Mouse (Mus musculus): Measurements from ENCODE around the gene Col6a1. TPM values are rescaled to one million over a fixed set of nuclear protein-coding genes. Genes with fewer than 3 reads are reported as not detected.

The Col6a1 gene
- total RNA-seq, 1 experiment from 2014 or later: not detected

DNA sequence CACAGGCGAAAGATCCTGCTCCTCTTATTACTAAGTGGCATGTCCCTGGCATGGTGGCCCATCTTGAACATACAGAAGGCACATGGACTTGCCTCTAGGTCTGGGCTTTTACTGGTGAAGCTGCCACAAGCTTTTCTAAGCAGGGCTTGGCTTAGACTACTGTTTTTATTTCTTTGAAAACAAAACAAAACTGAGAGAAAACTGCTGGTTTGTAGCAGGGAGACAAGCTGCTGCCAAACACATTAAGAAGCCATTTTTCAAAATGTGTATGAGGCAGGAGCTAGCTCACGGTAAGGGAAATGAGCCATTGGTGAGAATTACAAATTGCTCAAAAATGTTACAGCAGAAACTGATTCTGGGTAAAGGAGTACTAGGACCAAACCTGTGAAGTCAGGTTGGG is 24.5 kb downstream of the Col6a1 start:
- no peak for ATAC-seq (replicated peaks in 1 of 2; ENCODE audit: insufficient read depth in 1 of 2, low FRiP score in 2 of 2, low TSS enrichment in 1 of 2, low read depth in 1 of 2, poor library complexity in 2 of 2, severe bottlenecking in 2 of 2)

DNA sequence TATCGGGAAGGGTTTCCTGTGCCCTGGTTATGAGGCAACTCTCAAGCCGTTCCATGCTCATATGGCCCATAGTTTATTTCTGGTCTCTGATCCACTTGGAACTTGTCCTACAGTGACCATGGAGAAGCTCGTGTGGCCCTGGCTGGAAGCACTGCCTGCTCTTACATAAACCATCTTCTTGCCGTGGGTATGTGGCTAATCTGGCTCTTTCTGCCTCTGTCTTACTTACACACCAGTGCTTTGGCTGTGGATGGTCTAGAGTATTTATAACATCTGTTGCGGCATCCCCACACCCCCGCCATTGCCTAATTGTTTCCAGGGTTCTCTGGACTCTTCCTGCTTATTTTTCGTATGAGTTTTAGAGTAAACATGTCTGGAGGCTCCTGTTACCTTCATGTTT is 26.2 kb downstream of the Col6a1 start:
- ATAC-seq (replicated peaks in 1 of 2; ENCODE audit: insufficient read depth in 1 of 2, low FRiP score in 2 of 2, low TSS enrichment in 1 of 2, low read depth in 1 of 2, poor library complexity in 2 of 2, severe bottlenecking in 2 of 2): no peak

DNA sequence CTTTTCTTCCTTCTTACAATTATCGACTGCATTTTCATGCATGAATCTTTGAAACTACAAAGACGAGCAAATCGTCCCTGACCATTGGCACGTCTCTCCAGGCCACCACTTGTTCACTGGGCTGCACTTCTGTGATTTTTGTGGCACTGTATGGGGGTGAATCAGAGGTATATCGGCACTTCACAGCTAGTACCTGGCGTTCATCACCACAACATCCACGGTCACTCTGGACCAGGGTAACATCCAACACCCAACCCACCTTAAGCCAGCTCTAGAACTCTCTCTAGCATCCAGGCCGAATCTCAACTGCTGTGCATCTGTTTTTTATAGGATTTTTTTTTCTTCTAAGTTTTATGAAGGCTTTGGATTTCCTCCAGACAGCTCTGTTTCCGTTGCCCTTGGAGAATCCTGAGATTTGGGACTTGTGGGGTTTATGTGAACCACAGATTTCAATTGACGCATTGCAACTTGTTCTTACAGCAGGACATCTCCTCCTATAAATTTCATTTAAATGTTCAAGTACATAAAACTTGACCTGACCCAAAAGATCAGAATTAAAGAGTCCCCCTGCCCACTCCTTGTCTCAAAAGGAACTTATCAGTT is 30.6 kb downstream of the Col6a1 start:
- ATAC-seq (replicated peaks in 1 of 2; ENCODE audit: insufficient read depth in 1 of 2, low FRiP score in 2 of 2, low TSS enrichment in 1 of 2, low read depth in 1 of 2, poor library complexity in 2 of 2, severe bottlenecking in 2 of 2): no peak

DNA sequence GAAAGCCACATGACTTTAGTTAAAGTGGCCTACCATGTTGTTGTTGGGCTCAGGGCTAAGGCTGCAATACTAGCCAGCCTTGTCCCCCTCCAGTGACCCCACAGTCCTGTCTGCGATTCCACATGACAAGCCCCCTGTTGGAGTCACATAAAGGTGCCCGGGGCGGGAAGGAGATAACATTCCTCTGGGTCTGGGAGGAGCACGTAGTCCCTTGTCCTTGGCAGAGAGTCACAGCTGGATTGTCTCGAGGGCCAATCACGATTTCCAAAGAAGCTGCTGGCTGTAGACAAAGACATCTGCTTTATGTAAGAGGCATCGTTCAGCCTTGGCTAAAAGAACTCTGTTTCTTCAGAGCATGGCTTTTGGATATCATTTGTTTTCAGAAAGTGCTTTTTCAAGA is 31.2 kb downstream of the Col6a1 start:
- ATAC-seq (replicated peaks in 1 of 2; ENCODE audit: insufficient read depth in 1 of 2, low FRiP score in 2 of 2, low TSS enrichment in 1 of 2, low read depth in 1 of 2, poor library complexity in 2 of 2, severe bottlenecking in 2 of 2): no peak

DNA sequence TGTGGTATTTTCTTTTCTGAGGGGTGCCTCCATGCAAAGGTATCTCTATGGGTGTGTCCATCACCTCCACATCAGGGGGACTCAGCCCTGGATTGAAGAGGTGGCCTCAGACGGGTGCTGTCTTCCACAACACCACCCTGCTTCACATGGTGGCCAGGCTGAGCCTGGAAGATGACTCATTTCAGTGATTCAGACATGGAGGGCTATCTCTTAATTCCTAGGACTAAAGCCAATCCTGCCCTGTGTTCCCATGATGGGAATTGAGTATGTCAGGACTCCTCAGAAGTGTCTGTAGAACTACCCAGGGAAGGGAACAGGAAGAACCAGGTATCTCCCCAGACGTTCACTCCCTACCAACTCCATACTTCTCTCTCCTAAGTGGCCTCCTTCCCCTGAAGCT is 32.5 kb downstream of the Col6a1 start:
- no peak for ATAC-seq (replicated peaks in 1 of 2; ENCODE audit: insufficient read depth in 1 of 2, low FRiP score in 2 of 2, low TSS enrichment in 1 of 2, low read depth in 1 of 2, poor library complexity in 2 of 2, severe bottlenecking in 2 of 2)

DNA sequence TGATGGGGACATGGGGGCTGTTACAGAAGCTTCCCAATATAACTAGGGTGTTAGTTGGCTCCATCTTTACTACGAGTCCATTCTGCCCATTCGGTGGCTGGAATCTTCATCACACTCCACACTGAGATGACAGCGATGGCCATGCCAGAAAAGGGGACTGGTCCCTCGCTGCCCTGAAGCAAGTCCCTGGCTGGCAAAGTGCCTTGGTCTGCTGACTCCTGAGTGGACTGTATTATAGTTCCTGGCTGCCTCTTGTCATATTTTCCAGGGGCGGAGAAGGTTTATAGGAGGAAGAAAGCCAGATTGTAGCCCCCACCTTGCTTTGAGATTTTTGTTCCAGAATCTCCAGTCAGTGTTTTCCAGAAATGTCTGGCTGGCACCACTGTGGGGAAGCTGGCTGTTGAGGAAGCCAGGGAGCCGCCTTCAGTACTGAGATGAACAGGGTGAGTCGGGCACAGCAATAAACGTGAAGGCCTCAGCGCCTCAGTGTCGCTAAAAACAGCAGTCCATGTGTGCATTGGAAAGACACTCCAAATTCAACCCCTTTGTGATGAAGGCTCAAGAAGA is 40.4 kb downstream of the Col6a1 start:
- ATAC-seq (replicated peaks in 1 of 2; ENCODE audit: insufficient read depth in 1 of 2, low FRiP score in 2 of 2, low TSS enrichment in 1 of 2, low read depth in 1 of 2, poor library complexity in 2 of 2, severe bottlenecking in 2 of 2): no peak

DNA sequence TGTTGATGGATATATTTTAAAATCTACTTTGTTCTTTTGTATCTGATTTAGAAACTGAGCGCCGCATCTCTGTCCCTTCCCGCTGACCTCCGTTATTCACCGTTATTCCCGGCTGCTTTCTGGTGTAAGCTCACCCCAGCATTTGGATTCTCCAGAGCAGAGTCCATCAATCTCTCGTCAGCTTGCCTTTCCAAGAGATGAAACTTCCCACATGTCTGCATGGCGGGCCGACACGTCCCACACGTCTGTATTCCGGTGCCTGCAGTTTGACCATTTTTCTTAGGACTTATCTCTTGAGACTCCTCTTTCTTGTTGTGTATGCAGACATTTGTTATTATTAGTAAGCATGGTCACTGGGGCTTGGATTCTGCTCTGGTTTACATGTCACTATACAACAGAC is 42.0 kb downstream of the Col6a1 start:
- no peak for ATAC-seq (replicated peaks in 1 of 2; ENCODE audit: insufficient read depth in 1 of 2, low FRiP score in 2 of 2, low TSS enrichment in 1 of 2, low read depth in 1 of 2, poor library complexity in 2 of 2, severe bottlenecking in 2 of 2)

DNA sequence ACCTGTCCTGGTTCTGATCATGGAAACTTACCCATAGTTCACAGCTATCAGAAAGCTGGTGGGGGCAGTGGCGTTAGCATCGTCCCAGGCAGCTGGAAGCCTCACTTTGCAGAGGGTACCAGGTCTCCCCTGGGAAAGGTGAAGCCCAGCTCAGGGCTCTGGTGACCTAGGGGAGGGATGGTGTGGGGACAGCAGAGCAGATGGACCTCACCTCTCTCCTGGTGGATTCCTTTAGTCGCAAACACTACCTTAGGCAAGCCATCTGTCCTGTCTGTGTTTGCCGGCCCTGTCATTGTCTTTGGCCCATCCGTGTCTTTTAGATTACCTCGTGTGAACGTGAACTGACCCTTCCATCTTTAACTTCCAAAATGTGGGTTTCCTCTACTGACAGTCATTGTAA is 42.5 kb downstream of the Col6a1 start:
- ATAC-seq (replicated peaks in 1 of 2; ENCODE audit: insufficient read depth in 1 of 2, low FRiP score in 2 of 2, low TSS enrichment in 1 of 2, low read depth in 1 of 2, poor library complexity in 2 of 2, severe bottlenecking in 2 of 2): no peak

DNA sequence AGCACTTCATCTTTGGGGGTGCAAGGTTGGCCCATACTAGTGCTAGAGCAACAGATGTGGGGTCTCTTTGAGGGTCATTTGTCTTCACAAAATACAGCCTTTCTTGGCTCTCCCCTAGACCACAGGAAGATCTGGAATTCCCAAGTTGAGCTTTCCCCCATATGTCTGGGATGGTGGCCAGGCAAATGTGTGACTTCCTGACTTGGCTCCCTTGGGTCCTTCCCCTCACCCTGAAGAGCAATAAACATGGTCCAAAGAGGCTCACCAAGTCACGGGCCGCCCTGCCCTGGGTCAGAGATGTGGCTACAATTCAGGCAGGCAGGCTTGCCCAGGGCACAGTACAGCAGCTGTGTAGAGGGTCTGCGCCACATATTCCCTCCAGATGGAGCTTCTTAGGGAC is 44.1 kb downstream of the Col6a1 start:
- no peak for ATAC-seq (replicated peaks in 1 of 2; ENCODE audit: insufficient read depth in 1 of 2, low FRiP score in 2 of 2, low TSS enrichment in 1 of 2, low read depth in 1 of 2, poor library complexity in 2 of 2, severe bottlenecking in 2 of 2)

DNA sequence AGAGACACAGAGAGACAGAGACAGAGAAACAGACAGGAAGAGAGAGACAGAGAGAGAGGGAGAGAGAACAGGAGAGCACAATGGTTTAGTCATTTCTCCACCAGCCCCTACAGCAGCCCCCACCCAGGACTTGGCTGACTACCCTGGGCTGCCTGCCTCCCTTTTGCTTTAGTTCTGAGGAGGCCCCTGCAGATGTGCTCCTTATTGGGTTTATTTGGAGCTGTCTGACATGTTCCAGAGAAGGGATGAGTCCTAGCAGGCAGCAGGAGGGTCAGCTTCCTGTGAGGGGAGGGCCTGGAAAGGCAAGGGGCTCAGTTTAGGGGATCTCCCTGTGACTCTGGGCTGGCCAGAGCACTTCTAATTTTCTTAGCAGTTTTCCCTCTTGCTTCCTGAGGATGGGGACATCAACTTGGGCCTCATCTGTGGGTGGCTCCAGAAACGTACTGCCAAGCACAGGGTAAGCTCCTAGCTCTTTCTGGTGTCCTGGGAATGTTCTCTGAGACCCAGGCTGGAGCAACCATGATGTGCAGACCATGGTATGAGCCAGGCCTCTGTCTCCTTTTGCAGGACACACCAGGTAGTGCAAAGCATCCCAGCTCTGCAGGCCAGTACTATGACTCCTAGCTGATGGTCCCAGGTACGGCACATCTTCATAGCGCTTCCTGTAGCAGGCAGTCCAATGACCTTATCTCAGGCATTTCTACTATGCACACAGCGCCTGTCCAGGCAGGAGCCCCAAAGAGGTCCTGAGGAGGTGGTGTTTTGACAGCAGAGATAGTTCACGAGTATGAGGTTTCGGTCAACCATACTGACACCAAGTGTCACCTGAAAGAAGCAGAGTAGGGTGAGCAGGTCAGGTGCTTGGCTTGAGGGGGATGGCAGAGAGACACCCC is 45.0 kb downstream of the Col6a1 start:
- ATAC-seq (replicated peaks in 1 of 2; ENCODE audit: insufficient read depth in 1 of 2, low FRiP score in 2 of 2, low TSS enrichment in 1 of 2, low read depth in 1 of 2, poor library complexity in 2 of 2, severe bottlenecking in 2 of 2): no peak

DNA sequence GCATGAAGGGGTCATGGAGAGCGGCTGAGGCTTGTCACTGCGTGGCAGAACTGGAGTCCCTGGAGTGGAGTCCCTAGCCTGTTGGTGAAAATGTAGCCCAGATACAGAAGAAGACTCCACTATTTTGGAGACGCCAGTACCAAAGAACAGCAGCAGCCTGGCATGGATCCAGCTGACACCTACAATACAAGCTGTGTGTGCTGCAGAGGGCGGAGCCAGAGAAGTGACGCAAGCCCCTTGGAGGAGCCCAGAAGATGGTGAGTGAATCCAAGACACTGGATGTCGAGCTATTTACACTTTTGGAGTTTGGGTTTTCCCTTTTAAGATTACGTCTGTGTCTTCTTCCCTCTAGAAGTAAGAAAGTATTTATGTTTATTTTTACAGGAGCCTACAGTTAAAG is 47.8 kb downstream of the Col6a1 start:
- no peak for ATAC-seq (replicated peaks in 1 of 2; ENCODE audit: insufficient read depth in 1 of 2, low FRiP score in 2 of 2, low TSS enrichment in 1 of 2, low read depth in 1 of 2, poor library complexity in 2 of 2, severe bottlenecking in 2 of 2)

DNA sequence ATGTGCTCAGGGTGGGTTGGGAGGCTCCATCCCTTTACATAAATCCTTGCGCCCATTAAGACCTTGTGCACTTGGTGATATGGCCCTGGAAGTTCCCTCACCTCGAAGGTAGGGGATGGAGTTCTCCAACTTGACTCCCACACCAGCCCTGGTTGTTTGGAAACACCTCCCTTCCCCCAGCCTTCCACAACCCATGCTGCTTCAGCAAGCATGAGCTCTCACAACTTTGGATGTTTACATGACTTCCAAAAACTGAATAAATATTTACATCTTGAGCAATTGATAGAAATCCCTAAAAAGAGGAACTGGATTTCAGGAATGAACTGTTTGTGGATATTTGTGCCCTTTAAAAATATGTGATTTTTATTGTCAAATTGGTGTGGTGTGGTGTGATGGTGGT is 50.7 kb downstream of the Col6a1 start:
- no peak for ATAC-seq (replicated peaks in 1 of 2; ENCODE audit: insufficient read depth in 1 of 2, low FRiP score in 2 of 2, low TSS enrichment in 1 of 2, low read depth in 1 of 2, poor library complexity in 2 of 2, severe bottlenecking in 2 of 2)

DNA sequence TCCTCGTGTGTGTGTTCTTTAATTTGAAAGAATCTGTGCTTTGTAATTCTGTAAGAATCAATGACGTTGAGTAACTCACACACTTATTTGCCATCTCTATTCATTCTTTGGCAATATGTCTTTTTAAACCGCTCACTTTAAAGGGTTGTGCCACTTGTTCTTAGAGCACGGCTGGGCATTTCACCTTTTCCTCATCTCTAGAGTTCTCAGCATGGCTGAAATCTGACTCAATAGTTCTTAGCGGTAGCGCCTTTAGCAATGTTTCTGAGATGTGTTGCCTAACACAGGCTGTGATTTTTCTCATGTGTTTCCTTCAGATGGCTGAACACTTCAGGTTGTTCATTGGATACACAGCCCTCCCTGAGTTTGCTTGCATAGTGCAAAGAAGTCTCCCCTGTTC is 51.4 kb downstream of the Col6a1 start:
- ATAC-seq (replicated peaks in 1 of 2; ENCODE audit: insufficient read depth in 1 of 2, low FRiP score in 2 of 2, low TSS enrichment in 1 of 2, low read depth in 1 of 2, poor library complexity in 2 of 2, severe bottlenecking in 2 of 2): no peak

DNA sequence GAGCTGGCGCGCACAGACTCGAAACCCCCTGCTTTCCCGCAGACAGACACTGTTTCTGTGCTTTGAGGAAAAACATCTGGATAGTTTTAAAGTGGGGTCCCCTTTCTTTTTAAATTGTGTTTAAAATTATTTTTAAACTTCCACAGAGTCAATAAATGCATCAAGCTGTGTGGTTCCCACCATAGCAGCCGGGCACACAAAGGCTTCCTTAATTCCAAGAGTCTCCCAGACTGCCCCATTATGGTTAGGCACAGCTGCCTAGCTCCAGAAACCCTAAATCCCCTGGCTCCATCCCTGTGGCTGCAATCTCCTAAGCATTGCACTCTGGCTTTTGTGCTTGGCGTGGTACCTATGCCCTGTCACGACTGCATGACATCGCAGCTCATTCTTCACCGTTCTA is 54.0 kb downstream of the Col6a1 start:
- no peak for ATAC-seq (replicated peaks in 1 of 2; ENCODE audit: insufficient read depth in 1 of 2, low FRiP score in 2 of 2, low TSS enrichment in 1 of 2, low read depth in 1 of 2, poor library complexity in 2 of 2, severe bottlenecking in 2 of 2)

DNA sequence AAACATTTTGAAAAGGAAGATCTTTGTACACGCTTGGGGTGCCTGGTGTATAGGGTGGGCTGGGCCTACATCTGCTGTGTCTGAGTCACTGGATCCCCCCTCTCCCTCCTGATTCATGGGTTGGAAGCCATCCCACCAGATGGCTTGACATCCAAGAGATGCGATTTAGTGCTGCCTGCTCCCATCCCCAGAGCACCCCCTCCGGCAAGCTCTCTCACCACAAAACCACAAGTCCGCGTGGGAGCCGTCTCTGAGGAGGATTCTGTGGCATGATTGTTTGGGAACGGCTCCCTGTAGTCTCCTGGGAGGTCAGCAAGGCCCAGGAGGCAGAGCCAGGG is 57.1 kb downstream of the Col6a1 start:
- no peak for ATAC-seq (replicated peaks in 1 of 2; ENCODE audit: insufficient read depth in 1 of 2, low FRiP score in 2 of 2, low TSS enrichment in 1 of 2, low read depth in 1 of 2, poor library complexity in 2 of 2, severe bottlenecking in 2 of 2)

DNA sequence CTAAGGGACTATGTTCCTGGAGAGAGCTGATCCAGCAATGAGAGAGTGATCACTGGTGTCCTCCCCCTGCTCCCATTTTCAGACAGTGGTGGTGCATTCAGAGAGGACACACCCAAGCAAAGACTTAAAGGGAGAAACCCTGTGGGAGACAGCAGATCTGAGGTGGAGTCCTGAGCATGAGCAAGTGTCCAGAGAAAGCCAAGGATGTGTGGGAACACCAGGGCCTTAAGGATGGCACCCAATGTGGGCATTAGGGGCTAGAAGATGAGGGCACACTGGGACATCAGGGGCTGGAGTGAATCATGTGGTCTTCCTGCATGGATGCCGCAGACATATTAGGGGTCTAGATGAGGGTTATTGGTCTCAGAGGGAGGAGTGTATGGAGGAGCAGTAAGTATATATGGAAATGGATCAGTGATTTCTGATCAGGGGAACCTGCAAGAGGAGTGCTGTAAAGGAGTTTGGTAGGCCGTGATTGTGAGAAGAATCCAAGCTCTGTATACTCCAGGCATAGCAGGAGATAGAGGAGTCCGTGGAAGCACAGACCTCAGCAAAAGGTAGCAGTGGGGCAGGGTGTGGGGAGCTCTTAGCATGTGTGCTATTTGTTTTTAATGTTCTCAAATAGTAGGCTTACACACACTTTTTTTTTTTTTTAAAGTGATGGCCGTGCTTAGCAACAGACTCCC is 57.6 kb downstream of the Col6a1 start:
- no peak for ATAC-seq (replicated peaks in 1 of 2; ENCODE audit: insufficient read depth in 1 of 2, low FRiP score in 2 of 2, low TSS enrichment in 1 of 2, low read depth in 1 of 2, poor library complexity in 2 of 2, severe bottlenecking in 2 of 2)

DNA sequence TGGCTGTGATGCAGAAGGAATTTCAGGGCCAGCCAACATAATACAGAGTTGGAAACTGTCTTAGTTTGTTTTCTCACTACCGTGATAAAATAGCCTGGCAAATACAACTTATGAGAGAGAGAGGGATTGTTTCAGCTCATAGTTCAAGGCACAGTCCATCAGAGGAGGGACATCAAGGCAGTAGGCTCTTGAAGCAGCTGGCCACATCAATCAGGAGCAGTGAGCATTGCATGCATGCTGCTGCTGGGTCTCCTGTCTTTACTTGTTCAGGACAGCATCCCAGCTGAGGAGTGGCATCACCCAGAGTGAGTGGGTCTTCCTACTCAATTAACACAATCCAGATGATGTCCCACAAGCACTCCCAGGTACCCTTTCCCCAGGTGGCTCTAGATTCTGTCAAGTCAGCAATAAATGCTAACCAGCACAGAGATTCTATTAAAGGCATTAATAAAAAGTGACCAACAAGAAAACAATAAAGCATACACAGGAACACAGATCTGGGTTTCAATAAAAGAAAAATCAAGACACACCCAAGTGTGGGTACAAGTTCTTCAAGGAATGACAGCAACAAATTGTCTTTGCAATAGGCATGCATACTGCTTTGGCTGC is 58.7 kb downstream of the Col6a1 start:
- ATAC-seq (replicated peaks in 1 of 2; ENCODE audit: insufficient read depth in 1 of 2, low FRiP score in 2 of 2, low TSS enrichment in 1 of 2, low read depth in 1 of 2, poor library complexity in 2 of 2, severe bottlenecking in 2 of 2): no peak

DNA sequence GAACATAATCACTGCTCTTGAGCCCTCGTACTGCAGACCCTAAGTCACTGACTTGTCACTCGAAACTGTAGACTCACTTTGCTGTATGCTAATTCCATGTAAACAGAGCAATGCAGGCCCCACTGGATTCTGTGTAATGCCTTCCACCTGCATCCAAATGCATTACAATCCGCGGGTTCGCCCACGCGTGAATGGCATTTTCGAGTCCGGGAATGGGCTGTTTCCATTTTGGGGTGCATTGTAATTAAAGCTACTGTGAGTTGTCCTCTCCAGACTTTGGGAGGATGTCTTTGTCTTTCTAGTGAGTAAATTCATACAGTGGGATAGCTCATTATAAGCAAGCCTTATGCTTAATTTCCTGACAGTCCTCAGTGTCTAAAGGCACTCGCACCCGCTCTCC is 60.4 kb downstream of the Col6a1 start:
- ATAC-seq (replicated peaks in 1 of 2; ENCODE audit: insufficient read depth in 1 of 2, low FRiP score in 2 of 2, low TSS enrichment in 1 of 2, low read depth in 1 of 2, poor library complexity in 2 of 2, severe bottlenecking in 2 of 2): no peak
